Mouse (Mus musculus) liver, embryonic 13.5 days (tissue): ENCODE results near the gene Mecom. TPM values are rescaled to one million over a fixed set of nuclear protein-coding genes. Genes with fewer than 3 reads are reported as not detected.

Source experiments
- ATAC-seq: fragments of 200-750 bp; cut with Nextera tagmentation; 2 replicates; pipeline ENCODE4 v1.8.0; 2017; ENCODE audit warnings: low read depth, mild to moderate bottlenecking, moderate number of reproducible peaks, moderate library complexity
- DNase-seq: peaks from one replicate; pipeline ENCODE4 v3.0.0; 2022
- H3K27ac ChIP-seq: fragments of 300-500 bp; sonication (generic); 2 replicates; pipeline ENCODE4 v1.5.1; 2015; ENCODE audit warnings: moderate library complexity, mild to moderate bottlenecking, inconsistent platforms
- H3K27me3 ChIP-seq: fragments of 300-500 bp; sonication (generic); 2 replicates; pipeline ENCODE4 v1.6.1; 2015; ENCODE audit warnings: mild to moderate bottlenecking, inconsistent platforms
- H3K36me3 ChIP-seq: fragments of 300-500 bp; sonication (generic); 2 replicates; pipeline ENCODE4 v1.6.1; 2015; ENCODE audit warnings: mild to moderate bottlenecking, inconsistent platforms
- H3K4me1 ChIP-seq: fragments of 300-500 bp; sonication (generic); replicated peaks from 2 replicates; pipeline ENCODE4 v1.6.1; 2015; ENCODE audit warnings: inconsistent platforms
- H3K4me2 ChIP-seq: fragments of 300-500 bp; sonication (generic); 2 replicates; pipeline ENCODE4 v1.6.1; 2015; ENCODE audit warnings: inconsistent platforms, mild to moderate bottlenecking, moderate library complexity
- H3K4me3 ChIP-seq: fragments of 300-500 bp; sonication (generic); replicated peaks from 2 replicates; pipeline ENCODE4 v1.5.1; 2015; ENCODE audit warnings: mild to moderate bottlenecking, inconsistent platforms
- H3K9ac ChIP-seq: fragments of 300-500 bp; sonication (generic); 2 replicates; pipeline ENCODE4 v1.6.1; 2015; ENCODE audit warnings: mild to moderate bottlenecking, inconsistent platforms
- H3K9me3 ChIP-seq: fragments of 300-500 bp; sonication (generic); replicated peaks from 2 replicates; pipeline ENCODE4 v1.6.1; 2016; ENCODE audit warnings: inconsistent platforms
- WGBS: fragments of 180-500 bp; shearing (Covaris S2); methylation state at CpG from one replicate; pipeline ENCODE4 v1.1.7; 2015; ENCODE audit not compliant: insufficient replicate concordance; 5-methylcytosine and 5-hydroxymethylcytosine counted together
- polyA plus RNA-seq: library from polyadenylated mRNA; unstranded; fragments of >200 nt; fragmentation: Nextera tagmentation; extraction: Ambion mirVana; gene quantifications from 2 replicates; pipeline ENCODE4 v1.2.1, GENCODE M21; 2015

The Mecom gene
- polyA plus RNA-seq, 1 experiment from 2014 or later: 0.81 TPM

DNA sequence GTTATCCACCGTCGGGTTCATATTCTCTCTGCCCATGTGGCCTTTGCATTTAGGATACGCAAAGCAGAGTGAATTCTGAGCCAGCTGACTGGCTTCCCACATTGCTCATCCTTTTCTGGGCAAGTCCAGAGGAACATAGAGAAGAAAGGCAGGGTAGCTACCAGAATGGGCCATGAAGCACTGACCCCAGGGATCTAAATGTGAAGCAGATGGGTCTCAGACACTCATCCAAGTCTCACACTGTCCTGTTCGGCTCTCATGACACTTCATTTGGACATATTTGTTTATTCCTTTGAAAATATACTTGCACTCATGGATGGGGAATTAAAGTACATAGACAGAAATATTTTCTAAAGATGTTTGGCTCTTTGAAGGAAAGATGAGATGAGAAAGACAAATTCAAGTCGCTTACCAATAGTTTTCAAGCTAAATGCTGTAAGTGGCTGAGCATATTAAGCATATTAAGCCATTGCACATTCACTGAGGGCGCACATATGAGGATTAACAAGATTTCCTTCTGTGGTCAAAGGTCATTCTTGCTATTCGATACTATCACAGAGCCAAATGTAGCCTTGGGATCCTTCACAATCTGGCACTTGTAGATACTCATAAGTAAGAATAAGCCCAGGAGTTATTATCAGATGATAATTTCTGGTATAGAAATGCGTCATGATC is 365.9 kb downstream of the Mecom start:
- Histone ChIP-seq H3K9ac (no peak overlapping the region), H3K36me3 (no peaks in the 10 kb centered on the region), H3K27ac (no peak overlapping the region), H3K27me3 (no peaks in the 10 kb centered on the region), H3K4me2 (no peak overlapping the region), H3K4me1 (no peaks in the 10 kb centered on the region), H3K9me3 (no peaks in the 10 kb centered on the region), H3K4me3 (no peak overlapping the region)
- 63% methylated on average over 8 of the region's 8 CpGs for WGBS
- DNase-seq (no peak), ATAC-seq (no peak)

DNA sequence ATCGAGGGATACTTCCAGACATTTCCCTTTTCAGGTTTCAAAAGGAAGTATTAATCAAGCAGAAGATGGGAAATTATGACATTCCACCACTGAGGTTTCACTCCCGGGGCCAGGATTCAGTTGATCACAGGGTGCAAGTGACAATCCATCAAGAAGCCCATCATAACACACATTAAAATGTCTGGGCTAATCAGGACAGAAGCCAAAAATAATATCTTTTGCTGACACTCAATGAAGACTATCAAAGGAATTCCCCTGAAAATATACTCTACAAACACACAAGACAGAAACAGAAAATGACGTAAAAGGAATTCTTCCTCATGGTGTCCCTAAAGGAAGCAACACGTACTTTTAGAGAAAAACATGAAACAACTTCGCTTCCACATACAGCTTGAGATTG is 371.2 kb downstream of the Mecom start:
- Histone ChIP-seq H3K9ac (no peak overlapping the region), H3K9me3 (no peaks in the 10 kb centered on the region), H3K4me3 (no peak overlapping the region), H3K36me3 (no peaks in the 10 kb centered on the region), H3K27ac (no peak overlapping the region), H3K27me3 (no peaks in the 10 kb centered on the region), H3K4me1 (no peaks in the 10 kb centered on the region), H3K4me2 (no peak overlapping the region)
- 60% methylated on average over 5 of the region's 5 CpGs for WGBS
- DNase-seq (no peak), ATAC-seq (no peak)

DNA sequence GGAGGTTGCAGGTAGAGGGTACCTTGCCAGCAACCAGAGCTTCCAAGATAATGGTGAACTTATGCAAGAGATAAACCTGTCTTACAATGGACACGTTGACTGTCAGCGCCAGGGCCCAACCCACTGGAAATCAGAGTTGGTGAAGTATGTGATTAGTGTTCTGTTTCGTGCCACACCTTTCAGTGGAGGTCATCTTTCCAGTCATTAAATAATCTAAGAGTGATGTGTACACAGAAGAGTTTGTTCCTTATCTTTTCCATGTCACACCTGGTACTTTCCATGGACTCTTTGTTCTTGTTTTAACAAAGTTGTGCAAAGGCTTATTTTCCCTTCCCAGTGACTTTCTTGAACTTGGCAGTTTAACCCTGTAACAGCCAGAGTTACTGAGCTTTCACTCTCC is 374.0 kb downstream of the Mecom start:
- no peaks in the 10 kb centered on the region for H3K36me3 ChIP-seq
- H3K9me3 ChIP-seq: no peaks in the 10 kb centered on the region
- no peak overlapping the region for H3K4me3 ChIP-seq
- no peak overlapping the region for H3K9ac ChIP-seq
- H3K27me3 ChIP-seq: no peaks in the 10 kb centered on the region
- DNase-seq (no peak), ATAC-seq (no peak)
- H3K4me1 ChIP-seq: no peaks in the 10 kb centered on the region
- H3K4me2 ChIP-seq: no peak overlapping the region
- WGBS: 51% methylated on average over 3 of the region's 3 CpGs
- no peak overlapping the region for H3K27ac ChIP-seq

DNA sequence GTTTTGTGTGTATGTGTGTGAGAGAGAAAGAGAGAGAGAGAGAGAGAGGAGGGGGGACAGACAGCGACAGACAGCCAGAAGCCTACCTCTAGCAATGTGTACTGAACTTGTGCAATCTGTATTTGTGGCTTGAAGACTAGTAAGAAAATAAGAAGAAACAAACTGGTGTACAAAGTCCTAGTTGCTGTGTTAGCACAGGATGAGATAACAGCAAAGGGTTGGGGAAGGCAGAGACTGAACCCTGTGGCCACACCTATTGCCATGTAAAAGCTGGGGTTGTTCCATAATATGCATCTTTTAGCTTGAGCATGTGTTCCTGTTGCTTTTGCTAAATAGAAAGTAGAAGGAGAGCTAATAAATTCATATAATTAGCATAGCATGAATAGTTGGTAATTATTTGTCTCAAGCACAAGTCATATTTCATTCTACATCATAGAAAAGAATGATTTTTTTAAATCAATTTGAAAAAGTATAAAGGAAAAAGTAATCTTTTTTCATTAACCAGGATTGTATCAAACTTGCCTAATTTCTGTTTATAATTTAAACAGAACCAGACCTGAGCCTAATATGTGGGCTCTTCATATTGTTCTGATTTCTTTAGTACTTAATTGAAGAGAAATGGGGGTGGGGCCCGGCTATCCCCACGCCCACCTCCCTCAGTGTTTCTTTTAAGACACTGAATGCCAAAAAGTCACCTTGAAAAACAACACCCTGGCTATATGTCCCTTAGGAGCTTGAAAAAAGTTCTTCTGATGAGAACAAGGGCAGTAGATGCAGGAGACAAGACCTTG is 379.2 kb downstream of the Mecom start:
- no peak overlapping the region for H3K9ac ChIP-seq
- no peaks in the 10 kb centered on the region for H3K27me3 ChIP-seq
- DNase-seq (no peak), ATAC-seq (no peak)
- no peaks in the 10 kb centered on the region for H3K9me3 ChIP-seq
- H3K36me3 ChIP-seq: no peaks in the 10 kb centered on the region
- no peak overlapping the region for H3K27ac ChIP-seq
- H3K4me2 ChIP-seq: no peak overlapping the region
- H3K4me1 ChIP-seq: no peaks in the 10 kb centered on the region
- 67% methylated on average over 3 of the region's 3 CpGs for WGBS
- H3K4me3 ChIP-seq: no peak overlapping the region

DNA sequence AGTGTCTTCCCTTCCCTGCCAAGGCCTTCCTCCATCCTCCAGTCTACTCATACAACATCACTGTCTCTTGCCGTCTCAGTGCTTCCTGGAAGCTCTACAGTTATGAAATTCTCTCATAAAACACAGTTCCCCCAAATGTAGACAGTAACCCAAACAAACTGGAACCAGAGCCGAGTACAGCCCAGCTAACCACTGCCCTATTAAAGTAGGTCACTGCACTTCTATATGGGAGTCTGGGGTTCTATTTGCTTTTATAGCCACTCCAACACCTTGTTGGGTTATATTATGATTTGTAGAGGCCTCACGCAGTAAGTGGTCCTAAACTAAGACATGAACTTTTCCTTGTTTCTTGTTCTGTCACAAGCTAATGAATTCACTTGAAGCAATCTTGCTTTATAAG is 380.8 kb downstream of the Mecom start:
- H3K9me3 ChIP-seq: no peaks in the 10 kb centered on the region
- no peak overlapping the region for H3K4me3 ChIP-seq
- no peaks in the 10 kb centered on the region for H3K4me1 ChIP-seq
- ATAC-seq: no peak
- H3K27me3 ChIP-seq: no peaks in the 10 kb centered on the region
- H3K9ac ChIP-seq: no peak overlapping the region
- H3K4me2 ChIP-seq: no peak overlapping the region
- H3K36me3 ChIP-seq: no peaks in the 10 kb centered on the region
- 64% methylated on average over 3 of the region's 3 CpGs for WGBS
- no peak for DNase-seq
- no peak overlapping the region for H3K27ac ChIP-seq

DNA sequence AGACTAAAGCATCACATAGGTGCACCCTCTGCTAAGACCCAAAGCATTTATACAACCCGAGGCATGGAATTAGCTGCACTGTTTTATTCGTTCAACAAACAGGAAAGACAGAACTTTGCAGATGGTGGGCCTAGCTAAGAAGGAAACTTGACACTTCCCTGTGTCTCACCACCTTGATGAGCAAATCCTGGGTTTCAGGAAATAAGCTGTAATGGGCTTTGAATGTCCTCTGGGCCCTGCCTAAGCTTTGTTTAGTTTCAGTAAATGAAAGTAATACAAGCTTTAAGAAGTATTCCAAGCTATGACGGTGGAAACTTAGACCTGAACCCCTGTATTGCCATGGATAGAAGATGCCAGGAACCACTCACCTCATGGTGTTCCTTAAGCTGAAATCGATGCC is 383.0 kb downstream of the Mecom start:
- Histone ChIP-seq H3K36me3 (no peaks in the 10 kb centered on the region), H3K9me3 (no peaks in the 10 kb centered on the region), H3K4me2 (no peak overlapping the region), H3K4me1 (no peaks in the 10 kb centered on the region), H3K9ac (no peak overlapping the region), H3K27ac (no peak overlapping the region), H3K27me3 (no peaks in the 10 kb centered on the region), H3K4me3 (no peak overlapping the region)
- no peak for DNase-seq
- no peak for ATAC-seq
- 33% methylated on average over 4 of the region's 4 CpGs for WGBS

DNA sequence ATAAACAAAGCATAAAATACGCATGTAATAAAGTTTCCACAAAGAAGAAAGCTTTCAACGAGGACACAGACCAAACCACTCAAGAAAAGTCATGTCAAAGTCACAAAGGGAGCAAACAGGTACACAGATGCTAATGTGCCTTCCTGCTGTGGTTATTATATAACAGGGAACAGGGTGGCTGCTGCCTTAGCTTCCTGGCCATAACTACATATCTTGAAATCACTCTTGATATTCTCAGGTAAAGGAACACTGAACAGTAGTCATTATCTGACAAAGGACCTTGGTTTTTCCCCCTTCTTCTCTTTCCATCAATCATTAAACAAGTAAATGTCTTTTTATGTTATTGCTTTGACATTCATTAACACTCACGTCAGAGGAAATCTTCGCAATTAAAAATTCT is 384.4 kb downstream of the Mecom start:
- Histone ChIP-seq H3K4me3 (no peak overlapping the region), H3K9ac (no peak overlapping the region), H3K9me3 (no peaks in the 10 kb centered on the region), H3K4me2 (no peak overlapping the region), H3K27me3 (no peaks in the 10 kb centered on the region), H3K36me3 (no peaks in the 10 kb centered on the region), H3K27ac (no peak overlapping the region), H3K4me1 (no peaks in the 10 kb centered on the region)
- no peak for DNase-seq
- ATAC-seq: no peak
- 62% methylated on average over 4 of the region's 4 CpGs for WGBS

DNA sequence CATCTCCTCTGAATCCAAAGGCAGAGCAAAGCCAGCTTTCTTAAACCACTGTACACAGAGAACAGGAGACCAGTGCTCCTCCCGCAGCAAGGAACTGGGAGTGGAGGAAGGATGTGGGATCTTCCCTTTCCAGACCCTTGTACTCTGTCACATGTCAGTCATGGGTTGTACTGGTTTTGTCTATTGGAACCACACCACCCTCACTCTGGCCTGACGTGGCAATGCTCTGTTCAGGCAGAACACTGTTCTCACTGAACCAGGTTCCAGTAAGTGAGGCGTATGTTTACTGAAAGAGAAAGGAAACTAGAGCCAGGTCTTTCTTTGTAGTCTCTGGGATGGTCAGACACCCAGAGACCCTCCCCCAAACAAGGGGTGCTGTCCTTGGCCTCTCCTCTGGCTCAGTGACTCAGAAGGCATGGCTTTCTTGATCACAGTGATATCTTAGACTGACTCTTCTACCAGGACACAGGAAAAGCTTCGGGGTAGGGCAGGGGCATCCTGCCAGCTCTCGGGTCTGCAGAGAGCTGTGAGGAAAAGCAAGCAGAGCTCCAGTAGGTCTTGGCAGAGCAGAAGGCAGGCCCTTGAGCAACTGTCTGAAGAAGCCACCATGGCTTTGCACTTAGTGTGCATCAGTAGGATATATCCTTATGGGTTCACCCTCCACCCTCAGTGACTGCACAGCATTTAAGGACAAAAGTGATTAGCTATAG is 386.7 kb downstream of the Mecom start:
- no peak for DNase-seq
- ATAC-seq: no peak
- Histone ChIP-seq H3K4me2 (no peak overlapping the region), H3K9me3 (no peaks in the 10 kb centered on the region), H3K4me1 (no peaks in the 10 kb centered on the region), H3K27ac (no peak overlapping the region), H3K36me3 (no peaks in the 10 kb centered on the region), H3K27me3 (no peaks in the 10 kb centered on the region), H3K9ac (no peak overlapping the region), H3K4me3 (no peak overlapping the region)
- 35% methylated on average over 5 of the region's 5 CpGs for WGBS

DNA sequence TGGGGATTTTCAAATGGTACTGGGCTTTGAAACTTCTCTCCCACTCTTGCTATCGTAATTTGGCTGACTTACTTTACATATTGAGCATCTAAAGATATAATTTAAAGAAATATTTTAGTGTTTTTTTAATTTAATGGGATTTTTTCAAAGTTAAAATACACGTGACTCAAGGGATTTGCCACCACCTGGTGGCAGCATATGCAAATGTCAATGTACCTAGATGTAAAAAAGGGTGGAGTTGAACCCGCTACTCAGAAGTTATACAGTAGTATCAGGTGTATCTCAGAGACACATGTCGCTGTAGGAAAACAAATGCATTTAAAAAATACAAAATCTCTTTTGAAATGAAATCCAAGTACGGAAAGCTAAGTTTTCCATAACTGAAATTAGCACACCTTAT is 387.5 kb downstream of the Mecom start:
- no peak overlapping the region for H3K4me2 ChIP-seq
- ATAC-seq (no peak), DNase-seq (no peak)
- 50% methylated on average over 5 of the region's 5 CpGs for WGBS
- no peak overlapping the region for H3K4me3 ChIP-seq
- no peaks in the 10 kb centered on the region for H3K9me3 ChIP-seq
- H3K4me1 ChIP-seq: no peaks in the 10 kb centered on the region
- no peak overlapping the region for H3K9ac ChIP-seq
- H3K36me3 ChIP-seq: no peaks in the 10 kb centered on the region
- H3K27me3 ChIP-seq: no peaks in the 10 kb centered on the region
- H3K27ac ChIP-seq: no peak overlapping the region

DNA sequence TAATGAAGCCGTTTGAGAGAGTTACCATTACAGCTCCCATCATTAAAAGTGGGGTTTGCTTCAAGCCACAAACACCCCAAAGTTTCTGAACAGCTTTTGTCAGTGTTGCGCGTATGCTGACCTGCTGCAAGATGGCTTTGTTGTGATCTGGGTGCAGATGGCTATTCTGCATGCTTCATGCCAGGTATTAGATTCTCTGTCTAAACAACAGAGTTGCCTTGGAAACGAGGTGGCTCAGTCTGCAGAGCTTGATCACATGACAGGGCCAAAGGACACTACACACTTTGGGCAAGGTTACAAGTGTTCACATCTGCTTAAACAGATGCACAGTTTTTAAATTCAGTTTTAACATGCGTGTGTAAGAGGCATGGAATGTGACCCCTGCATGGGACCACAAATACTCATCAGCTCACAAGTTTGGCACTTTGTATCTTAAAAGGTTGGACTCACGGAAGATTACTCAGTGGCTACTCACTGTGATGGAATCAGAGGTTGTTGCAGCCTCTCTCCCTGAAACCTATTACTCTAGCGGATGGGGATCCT is 390.6 kb downstream of the Mecom start:
- 64% methylated on average over 7 of the region's 7 CpGs for WGBS
- DNase-seq (no peak), ATAC-seq (no peak)
- Histone ChIP-seq H3K4me1 (no peaks in the 10 kb centered on the region), H3K27ac (no peak overlapping the region), H3K4me2 (no peak overlapping the region), H3K9ac (no peak overlapping the region), H3K4me3 (no peak overlapping the region), H3K36me3 (no peaks in the 10 kb centered on the region), H3K9me3 (no peaks in the 10 kb centered on the region), H3K27me3 (no peaks in the 10 kb centered on the region)

DNA sequence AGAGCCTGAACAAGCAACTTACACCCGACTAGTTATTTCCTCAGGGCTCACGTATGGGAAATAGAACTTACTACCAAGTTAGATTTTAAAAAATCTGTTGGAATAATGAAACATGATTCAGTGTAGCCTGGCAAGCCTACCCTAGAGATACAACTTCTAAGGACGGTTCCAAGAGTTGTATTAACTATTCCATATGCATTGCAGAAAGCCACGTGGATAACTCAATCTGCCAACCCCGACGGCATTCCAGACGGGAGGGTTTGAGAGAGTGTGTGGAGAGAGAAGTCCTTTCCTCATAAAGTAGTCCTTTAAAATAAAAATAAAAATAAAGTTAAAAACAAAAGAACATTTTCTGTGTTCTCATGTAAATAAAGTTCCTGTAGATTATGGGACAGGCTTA is 393.4 kb downstream of the Mecom start:
- no peaks in the 10 kb centered on the region for H3K36me3 ChIP-seq
- no peaks in the 10 kb centered on the region for H3K9me3 ChIP-seq

More for the DNA sequence above, 393.4 kb downstream of the Mecom start:
- Histone ChIP-seq H3K9ac (no peak overlapping the region), H3K27ac (no peak overlapping the region), H3K4me1 (no peaks in the 10 kb centered on the region), H3K4me3 (no peak overlapping the region), H3K4me2 (no peak overlapping the region), H3K27me3 (no peaks in the 10 kb centered on the region)
- no peak for ATAC-seq
- WGBS: 67% methylated on average over 7 of the region's 7 CpGs
- DNase-seq: no peak
